Mouse (Mus musculus): ENCODE measurements around the gene Tomm20. TPM values are rescaled to one million over a fixed set of nuclear protein-coding genes. Genes with fewer than 3 reads are reported as not detected.
A peak's percentile ranks its signal among the peaks of the same experiment; 100 is the strongest.

Tomm20 gene
- total RNA-seq, 2 experiments from 2014 or later, result 108 to 118 TPM

- no peak for DNase-seq (ENCODE audit: low spot score in 2 of 2)
Observed at GRCm38 (mm10) chr8:126965246-126965645, 19.6 kb upstream of the Tomm20 start.

- DNase-seq (ENCODE audit: low spot score in 2 of 2), result no peak
Observed at GRCm38 (mm10) chr8:126962871-126963270, 17.2 kb upstream of the Tomm20 start.

- no peak for DNase-seq (ENCODE audit: low spot score in 2 of 2)
Observed at GRCm38 (mm10) chr8:126961516-126961915, 15.9 kb upstream of the Tomm20 start.

- DNase-seq (ENCODE audit: low spot score in 2 of 2), result no peak
Observed at GRCm38 (mm10) chr8:126951900-126952636, 6.4 kb upstream of the Tomm20 start.

- DNase-seq (ENCODE audit: low spot score in 2 of 2), result no peak
Observed at GRCm38 (mm10) chr8:126949527-126949926, 3.9 kb upstream of the Tomm20 start.

- DNase-seq (ENCODE audit: low spot score in 2 of 2), result no peak
Observed at GRCm38 (mm10) chr8:126946444-126946843, 800 bp upstream of the Tomm20 start.

- DNase-seq (ENCODE audit: low spot score in 2 of 2), result peak in 1 of 2 experiments; percentile 62
Observed at GRCm38 (mm10) chr8:126944781-126945691, 608 bp downstream of the Tomm20 start.

GRCm38 (mm10) chr8:126943565-126943964, 2.1 kb downstream of the Tomm20 start:
- no peak for DNase-seq (ENCODE audit: low spot score in 2 of 2)

- DNase-seq (ENCODE audit: low spot score in 2 of 2), result no peak
Observed at GRCm38 (mm10) chr8:126937337-126937736, 8.3 kb downstream of the Tomm20 start.

- DNase-seq (ENCODE audit: low spot score in 2 of 2), result no peak
Observed at GRCm38 (mm10) chr8:126935932-126936331, 9.7 kb downstream of the Tomm20 start.

GRCm38 (mm10) chr8:126935387-126935786, 10.3 kb downstream of the Tomm20 start:
- DNase-seq (ENCODE audit: low spot score in 2 of 2), result no peak

GRCm38 (mm10) chr8:126932656-126933055, 13.0 kb downstream of the Tomm20 start:
- no peak for DNase-seq (ENCODE audit: low spot score in 2 of 2)

GRCm38 (mm10) chr8:126932249-126932648, 13.4 kb downstream of the Tomm20 start:
- no peak for DNase-seq (ENCODE audit: low spot score in 2 of 2)

- no peak for DNase-seq (ENCODE audit: low spot score in 2 of 2)
Observed at GRCm38 (mm10) chr8:126931720-126932119, 13.9 kb downstream of the Tomm20 start.

- DNase-seq (ENCODE audit: low spot score in 2 of 2), result peak in 1 of 2 experiments; percentile 58
Observed at GRCm38 (mm10) chr8:126929607-126930161, 16.0 kb downstream of the Tomm20 start.

GRCm38 (mm10) chr8:126928755-126929505, 16.7 kb downstream of the Tomm20 start:
- DNase-seq (ENCODE audit: low spot score in 2 of 2), result no peak

- DNase-seq (ENCODE audit: low spot score in 2 of 2), result no peak
Observed at GRCm38 (mm10) chr8:126928028-126928427, 17.6 kb downstream of the Tomm20 start.

- no peak for DNase-seq (ENCODE audit: low spot score in 2 of 2)
Observed at GRCm38 (mm10) chr8:126927058-126927457, 18.6 kb downstream of the Tomm20 start.

- DNase-seq (ENCODE audit: low spot score in 2 of 2), result no peak
Observed at GRCm38 (mm10) chr8:126922981-126923380, 22.7 kb downstream of the Tomm20 start.

GRCm38 (mm10) chr8:126921432-126921831, 24.2 kb downstream of the Tomm20 start:
- no peak for DNase-seq (ENCODE audit: low spot score in 2 of 2)

GRCm38 (mm10) chr8:126920845-126921244, 24.8 kb downstream of the Tomm20 start:
- peak; percentile 40 to 67 for DNase-seq (ENCODE audit: low spot score in 2 of 2)

All from gastrocnemius, postnatal 4 days (tissue).